Mouse (Mus musculus) cerebellum, adult 11 months (tissue): Measurements from ENCODE around the gene Itk.

Experiments
- DNase-seq: peaks from one replicate; pipeline ENCODE4 v3.0.0; 2022

Gene Itk

DNA sequence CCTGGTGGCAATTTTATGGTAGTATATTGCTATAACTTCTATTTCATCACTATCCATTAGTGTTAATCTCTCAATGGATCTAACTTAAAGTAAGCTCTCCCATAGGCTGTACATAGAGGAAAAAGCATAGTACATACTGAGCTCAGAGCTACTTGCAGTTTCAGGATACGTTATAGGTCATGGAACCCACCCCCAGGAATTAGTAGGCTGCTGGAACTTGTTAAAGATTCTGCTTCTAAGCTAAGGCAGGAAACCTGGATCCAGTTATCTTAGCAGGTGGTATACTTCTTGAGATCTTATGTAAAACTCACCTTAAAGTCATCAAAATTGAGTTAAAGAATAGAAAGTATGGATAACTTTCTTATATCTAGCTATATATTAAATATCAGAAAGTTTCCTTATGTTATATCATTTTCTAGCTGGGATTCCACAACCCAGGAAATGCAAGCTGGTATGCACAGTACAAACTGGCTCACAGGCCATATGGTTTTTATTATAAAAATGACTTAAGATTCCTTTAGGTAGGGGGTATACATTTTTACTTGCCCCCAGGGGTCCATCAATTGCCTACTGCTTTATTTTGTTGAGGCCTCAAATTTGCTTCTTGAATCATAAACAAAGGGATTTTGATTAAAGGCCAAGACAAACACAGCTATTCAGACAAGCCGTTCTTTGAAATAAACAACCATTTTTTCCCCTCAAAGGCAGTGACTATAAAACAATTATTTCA lies 39.5 kb downstream of the Itk start:
- DNase-seq: no peak

DNA sequence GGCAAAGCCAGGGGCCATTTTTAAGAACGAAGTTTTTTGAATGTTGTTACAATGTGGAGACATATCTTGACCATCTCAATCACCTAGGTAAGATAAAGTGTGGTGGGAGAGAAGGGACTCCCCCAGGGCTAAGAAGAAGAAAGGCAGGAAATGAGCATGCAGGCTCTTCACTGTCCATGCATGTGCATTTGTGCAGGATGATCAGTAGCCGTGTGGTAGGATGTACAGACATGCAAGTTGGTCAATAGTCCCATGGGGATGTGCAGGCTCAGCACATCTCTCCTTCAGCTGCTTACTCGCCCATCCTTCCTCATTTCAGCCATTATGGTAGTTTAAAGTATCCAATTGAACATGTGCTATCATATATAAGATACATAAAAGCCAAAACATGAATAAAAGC lies 40.9 kb downstream of the Itk start:
- no peak for DNase-seq

DNA sequence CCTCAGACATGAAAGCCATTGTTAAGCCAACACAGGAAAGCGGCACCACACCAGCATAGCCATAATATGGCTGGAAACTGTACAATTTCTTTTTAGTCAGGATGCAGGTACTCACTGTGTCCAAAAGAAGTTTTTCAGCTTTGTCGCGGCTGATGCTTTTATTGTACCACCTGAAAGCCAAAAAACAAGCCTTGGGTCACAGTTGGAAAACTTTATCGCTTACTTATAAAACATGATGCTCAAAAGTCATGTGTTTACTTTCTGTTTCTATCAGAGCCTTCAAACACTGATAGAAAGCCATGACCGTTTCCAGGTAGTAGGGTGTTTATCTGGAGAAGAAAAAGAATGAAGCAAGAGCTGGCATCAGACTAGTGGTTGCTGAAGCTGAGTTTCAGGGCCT lies 41.6 kb downstream of the Itk start:
- no peak for DNase-seq

DNA sequence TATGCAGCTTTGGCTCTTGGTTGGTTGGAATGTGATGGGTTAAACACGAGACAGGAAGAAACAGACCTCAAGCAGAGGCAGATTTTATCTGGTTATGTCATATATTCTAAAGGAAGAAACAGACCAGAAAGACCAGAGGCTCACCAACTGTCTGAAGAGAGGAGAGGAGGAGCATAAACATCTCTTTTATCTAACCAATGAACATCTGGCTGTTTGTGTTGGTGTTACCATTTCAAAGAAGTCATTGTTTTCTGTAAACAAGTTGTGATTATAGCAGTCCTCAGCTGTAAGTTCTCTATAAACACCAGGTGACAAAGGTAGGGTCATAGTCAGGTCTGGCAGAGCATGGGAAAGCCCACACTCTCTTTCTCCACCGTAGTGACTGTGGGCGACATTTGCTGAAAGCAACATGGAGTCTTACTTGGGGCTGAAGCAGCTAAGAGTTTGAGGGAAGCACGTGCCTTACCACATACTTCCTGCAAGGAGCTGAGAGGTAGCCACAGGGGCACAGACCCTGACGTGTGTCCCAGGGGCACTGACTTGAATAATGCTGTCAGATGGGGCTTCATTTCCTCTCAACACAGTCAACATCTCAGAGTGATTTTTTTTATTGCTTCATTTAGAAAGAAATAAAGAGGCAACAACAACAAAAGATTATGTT lies 45.3 kb downstream of the Itk start:
- no peak for DNase-seq

DNA sequence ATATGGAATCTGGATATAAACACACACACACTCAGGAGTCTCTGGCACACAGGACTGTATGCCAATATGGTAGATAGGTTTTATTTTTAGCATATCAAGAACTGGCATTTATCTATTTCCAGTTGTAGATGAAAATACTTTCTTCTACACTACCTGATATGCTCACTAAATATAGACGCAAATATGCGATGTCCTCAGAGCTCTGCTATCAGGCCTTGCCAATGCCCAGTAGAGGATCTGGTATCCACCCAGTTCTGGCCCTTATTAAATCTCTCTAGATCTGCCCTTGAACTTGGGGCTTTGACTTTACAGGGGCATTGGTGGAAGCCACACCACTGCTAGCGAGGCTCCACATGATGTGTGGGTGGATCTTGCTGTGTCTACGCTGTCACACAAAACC lies 47.4 kb downstream of the Itk start:
- DNase-seq: no peak

DNA sequence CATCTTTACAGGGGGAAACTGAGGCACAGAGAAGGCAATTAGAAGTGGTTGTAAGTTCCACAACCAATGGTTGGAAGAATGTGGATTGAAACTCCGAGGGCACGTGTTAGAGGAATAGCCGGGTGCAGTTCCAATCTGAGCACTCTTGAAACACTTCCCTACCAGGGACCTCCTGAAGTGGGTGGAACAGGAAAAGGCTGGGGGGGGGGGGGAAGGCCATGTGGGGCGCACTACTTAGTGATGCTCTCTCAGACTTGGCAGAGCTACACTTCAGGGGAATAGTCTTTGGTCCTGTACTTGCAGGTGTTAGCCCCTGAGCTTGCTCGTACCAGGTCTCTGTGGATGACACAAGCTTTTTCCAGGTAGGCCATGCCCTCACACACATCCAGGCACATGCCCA lies 53.3 kb downstream of the Itk start:
- no peak for DNase-seq

DNA sequence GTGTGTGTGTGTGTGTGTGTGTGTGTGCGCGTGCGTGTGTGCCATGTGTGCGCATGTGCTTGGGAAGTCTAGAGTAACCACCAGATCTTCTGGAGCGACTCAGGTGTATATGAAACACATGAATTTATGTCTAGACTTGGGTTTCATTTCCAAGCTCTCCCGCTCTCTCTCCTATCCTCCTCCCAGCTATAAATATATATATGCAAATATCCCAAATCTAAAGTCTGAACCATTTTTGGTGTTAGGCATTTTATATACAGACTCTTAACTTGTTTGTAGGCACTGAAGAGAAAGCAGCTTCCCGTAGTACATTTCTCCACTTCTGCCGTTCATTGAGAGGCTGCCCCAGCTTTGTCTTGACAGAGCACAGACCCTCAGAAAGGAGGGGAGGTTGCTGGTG lies 57.1 kb downstream of the Itk start:
- DNase-seq: no peak

DNA sequence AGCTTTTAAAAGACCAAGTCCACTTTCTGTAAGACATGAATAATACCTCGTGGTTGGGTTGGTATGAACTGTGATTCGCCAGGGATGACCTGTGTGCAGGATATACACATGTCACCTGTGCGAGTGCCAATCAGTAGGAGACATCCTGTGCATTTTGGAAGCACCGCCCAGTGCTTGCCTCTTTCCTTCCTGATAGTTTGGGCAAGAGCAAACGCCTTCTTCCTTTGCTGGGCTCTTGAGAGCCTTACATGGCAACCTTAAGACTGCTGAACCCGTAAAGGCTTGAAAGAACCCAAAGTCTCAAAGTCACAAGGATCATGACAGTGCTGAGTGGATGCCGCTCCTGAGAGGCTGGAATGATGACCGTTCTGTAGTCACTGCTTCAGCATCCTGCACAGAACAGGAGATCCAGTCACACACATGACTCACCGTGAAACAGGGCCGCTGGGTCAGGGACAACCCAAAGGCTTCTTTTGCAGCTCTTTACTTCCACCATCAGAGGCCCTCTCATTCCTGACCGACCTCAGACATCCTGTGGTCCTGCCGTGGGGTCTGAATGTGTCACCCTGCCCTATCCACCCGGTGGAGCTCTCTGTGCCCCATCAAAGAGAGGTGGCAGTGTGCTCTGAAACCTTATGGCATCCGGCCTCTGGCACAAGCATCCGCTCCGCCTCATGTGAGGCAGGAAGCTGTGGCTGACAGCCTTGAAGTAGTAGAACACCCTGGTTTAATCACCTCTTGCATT lies 62.9 kb downstream of the Itk start:
- DNase-seq: no peak

DNA sequence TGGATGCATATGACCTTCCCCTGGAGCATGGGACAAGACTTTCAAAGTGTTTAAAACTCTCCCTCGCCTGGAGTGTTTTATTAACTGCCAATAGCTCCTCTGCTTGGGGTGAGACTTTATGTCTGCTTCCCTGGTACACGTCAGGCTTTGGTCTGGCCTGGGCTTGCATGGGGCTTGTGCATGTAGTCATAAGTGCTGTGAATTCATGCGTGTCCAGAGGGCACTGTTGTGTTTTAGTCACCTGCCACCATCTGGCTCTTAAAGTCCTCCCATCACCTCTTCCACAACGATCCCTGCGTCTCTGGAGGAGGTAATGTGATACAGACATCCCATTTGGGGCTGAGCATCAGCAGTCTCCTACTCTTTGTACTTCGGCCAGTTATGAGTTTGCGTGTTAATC lies 67.8 kb downstream of the Itk start:
- no peak for DNase-seq

DNA sequence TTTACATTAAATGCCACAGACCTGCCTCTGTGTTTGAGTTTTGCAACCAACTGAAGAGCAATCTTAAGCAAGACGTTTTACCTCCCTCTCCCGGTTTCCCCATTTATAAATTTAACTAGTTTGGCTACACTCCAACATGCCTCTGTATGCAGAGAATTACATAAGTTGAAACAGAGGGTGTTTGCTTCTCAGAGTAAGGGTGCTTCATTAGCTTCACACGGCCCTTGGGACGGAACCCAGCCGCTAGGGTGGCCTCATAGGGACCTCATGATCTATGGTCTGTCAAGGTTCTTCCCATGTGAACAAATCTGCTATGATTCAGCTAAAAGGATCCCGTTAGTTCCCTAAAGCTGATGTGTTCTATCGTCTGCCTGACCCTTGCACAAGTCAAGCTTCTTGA lies 74.8 kb downstream of the Itk start:
- DNase-seq: no peak

DNA sequence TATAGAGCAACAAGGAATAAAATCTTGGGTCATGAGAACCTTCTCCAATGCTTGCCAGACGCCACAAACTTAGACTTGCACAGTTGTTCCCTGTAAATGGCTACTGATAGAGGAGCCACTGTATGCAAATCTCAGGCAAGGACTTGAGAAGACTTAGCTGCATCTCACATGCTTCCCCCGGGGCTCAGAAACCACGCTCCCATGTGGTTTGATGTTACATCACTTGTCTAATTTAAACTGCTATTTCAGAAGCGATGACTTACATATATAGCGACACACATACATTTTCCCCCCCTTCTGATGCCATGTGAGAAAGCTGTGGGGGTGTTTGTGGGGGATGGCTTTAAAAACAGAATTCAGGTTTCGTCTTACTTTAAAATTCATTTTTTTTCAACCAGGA lies 75.5 kb downstream of the Itk start:
- no peak for DNase-seq

DNA sequence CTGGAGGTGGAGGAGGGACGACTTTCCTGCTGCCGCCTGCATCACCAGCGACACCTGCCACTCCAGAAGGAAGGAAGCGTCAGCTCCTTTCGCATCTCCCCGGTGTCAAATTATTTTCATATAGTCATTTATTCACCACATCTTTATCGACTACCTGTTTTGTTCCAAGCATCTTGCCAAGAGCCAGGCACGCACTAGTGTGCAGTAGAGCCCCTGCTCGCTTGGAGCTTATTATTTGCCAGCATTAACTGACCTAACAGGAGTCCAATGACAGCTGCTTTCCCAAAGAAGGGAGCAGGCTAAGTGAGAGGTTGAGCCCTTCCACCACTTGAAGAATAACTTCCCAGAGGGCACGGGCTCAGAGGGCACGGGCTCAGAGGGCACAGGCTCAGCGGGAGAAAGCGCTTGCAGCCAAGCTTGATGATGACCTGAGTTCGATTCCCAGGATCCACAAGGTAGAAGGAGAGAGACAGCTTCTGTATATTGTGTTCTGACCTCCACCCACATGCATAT lies 76.7 kb downstream of the Itk start, which contains the start of gene Cyfip2:
TSS of gene Cyfip2 (minus strand) at position 337 of the 513 bp plus-strand sequence.
- no peak for DNase-seq

DNA sequence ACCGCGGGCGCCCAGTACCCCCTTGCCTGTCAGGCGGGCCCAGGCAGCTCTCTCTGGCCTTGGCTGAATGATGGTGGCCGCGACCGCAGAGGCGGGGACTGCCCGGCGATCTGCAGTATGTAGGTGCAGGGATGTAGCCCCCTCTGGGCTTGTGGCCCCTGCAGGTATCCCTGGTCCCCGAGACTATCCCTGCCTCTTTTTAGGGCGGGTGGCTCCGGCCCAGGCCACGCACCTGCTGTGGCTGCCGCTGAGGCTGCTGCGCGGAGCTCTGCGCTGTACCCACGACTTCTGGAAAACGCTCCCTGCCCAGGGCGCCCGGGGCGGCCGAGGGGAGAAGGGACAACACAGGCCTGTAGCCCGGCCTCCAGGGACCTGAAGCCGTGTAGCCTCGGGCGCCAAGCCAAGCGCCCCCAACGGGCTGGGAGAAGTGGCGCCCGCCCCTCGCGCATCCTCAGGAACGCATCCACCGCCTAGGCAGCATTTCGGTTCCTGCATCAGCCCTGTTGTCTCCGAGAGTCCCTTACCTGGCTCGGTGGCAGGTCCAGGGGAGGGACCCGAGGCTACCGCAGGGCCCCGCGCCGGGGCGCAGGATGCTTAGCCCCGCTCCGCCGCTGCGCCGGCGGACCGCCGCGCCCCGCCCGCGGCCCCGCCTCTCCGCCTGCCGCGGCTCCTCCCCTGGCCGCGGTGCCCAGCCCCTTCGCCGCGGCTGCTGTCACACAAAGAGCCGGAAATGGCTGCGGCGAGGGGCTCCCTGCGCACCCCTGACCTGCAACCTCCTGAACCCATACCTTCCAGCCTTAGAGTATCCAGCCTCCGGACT lies 77.4 kb downstream of the Itk start:
- peak; percentile 72 for DNase-seq

DNA sequence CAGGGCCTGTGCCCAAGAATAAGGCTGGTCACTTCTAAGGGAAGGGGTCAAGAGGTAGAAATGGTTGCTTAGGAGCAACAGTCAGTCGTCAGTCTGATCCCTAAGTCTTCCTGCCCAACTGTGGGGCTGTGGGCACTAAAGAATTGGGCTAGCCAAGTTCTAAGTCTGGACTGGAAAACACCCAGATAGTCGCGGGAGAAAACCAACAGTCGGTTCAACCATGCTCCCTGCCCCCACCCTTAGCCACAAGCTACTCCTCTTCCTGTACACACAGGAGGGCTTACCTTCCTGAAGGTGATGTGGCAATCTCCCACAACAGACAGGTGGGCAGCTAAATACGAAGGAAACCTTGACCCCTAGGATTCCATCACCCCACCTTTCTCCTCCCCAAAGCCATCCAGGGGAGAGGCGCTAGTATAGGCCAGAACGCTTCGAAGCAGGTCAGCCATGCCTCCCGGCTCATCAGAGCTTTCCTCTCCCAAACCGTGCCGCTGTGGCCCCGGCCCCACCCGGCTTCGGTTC lies 78.1 kb downstream of the Itk start:
- peak; percentile 62 for DNase-seq

DNA sequence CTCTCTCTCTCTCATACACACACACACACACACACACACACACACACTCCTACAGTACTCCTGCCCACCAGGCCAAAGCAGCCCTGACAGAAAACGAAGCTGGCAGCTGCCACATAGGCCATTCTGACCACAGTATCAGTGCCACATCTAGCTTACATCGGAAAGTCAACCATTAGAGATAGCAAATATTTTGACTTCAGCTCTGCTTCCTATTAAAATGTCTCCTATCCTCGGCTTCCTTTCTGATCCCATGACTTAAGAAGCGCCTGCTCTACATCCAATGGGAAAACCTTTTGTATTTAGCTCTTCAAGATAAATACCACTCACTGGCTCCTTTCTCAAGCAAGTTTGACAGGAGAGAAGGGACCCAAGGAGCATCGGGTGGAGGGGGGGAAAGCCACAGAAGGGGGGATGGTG lies 78.7 kb downstream of the Itk start:
- no peak for DNase-seq

DNA sequence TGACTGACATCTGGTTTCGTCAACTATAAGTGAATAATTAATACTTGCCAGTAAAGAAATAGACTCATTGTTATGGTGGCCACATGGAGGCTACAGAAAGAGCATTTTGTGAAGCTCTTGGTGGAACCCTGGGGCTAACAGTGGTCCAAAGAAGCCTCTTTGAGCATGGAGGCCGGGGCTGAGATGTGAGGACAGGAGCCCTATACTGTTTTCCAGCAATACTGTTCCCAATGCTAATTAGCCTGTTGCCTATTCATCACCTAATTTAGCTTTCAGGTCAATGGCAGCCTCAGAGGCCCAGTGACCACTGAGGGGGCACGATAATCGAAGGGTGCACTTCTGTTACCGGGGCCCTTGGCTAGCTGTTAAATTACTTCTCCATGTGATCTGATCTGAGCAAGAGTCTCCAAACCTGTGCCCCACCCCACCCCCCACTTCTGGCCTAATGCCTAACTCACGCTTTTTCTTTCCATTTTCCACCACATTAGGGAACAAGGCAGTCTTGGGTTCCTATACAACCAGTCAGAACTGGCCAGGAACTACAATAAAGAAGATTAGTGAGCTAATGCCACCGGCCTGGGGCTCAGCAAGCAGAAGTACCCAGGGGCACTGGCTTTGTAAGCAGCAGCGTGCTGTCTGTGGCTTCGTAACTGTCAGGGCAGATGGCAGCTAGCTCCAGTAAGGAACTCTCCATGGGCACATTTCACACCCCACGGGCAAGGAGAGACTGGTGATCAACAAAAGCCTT lies 79.3 kb downstream of the Itk start:
- DNase-seq: peak; percentile 57

DNA sequence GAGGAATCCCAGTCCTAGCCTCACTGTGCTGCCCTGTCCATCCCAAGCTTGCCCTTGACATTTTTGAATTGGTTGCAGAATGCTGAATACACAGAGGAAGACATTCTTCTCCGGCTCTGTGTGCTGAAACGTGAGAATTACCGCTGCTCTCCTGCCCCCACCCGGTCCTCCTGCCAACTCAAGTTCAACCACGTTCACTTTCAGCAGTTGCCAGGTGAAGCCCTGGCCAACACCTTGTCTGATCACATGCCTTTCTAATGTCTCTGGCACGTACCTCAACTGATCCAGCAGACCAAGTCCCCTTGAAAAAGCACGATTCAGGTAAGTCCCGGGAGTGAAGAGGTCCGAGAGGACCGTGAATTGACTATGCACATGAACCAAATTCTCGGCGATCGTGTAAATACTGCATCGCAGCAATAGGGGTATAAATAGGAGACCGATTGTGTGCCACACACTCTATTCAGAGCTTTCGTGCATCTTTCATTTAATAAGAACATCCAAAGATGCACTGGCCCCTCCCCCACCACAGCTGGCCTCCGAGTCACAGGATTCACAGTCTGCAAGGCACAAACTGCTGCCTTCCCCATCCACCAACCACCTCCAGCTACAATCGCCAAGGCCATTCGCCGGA lies 80.1 kb downstream of the Itk start:
- peak; percentile 50 for DNase-seq

DNA sequence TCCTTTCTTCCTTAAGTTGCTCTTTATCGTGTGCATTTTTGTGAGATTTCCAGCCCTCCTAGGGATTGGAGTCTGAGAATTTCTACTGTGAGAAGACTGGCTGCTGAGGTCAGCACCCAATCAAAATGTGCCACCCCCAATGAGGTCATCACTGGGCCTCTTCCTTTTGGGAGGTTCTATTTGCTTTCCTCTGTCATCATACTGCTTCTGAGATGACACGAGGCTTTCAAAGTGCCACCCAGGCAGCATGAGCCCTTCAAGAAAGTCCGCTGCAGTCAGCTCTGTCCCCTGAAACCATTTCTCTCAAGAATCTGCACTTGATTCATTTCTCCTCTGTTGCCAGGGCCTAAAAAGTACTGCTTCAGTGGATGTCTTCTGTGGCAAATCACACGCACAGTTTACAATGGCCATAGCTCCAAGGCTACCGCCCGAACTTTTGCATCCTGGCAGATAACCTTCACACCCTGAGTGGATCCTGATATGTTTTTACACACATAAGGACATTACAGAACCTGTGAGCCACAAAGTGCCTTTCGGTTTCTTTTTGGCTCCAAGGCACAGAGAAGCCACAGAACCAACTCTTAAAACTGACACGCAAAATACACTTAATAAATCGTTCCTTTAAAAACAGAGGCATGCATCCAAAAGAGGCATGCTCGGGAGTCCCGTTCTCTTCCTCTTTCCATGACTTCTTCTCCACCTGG lies 80.9 kb downstream of the Itk start:
- DNase-seq: no peak

DNA sequence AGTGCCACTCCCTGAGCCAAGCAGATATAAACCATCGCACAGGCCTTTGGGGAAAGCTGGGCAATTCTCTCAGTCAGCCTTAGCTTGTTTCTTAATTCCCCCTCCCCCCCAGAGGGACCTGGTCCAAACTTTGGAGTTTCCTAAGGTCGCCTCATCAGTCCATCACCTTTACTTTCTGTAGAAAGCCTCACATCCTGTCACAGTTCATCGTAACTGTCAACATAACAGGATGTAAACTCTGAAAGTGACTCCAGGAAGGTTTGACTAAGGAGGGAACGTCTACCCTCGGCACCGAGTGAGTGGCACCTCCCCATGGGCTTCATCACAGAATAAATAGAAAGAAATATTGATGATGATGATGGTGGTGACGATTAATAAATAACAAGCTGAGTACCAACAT lies 81.5 kb downstream of the Itk start:
- no peak for DNase-seq

DNA sequence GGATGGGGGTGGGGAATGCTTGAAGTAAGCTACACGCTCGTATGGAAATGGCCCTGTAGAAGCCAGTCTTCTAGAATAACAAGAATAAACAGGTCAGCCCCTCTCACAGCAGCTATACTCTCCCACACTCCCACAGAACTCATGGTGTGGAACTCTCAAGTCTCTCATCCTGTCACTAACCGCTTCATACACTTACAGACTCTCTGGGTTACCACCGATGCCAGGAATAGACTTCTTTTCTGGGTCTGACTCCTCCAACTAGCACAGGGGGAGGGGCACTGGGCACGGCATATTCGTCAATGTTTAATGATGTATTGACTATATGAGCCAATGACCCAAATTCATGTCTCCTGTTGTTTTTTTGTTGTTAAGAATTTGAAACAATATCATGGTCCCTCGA lies 82.5 kb downstream of the Itk start:
- no peak for DNase-seq
